ENCODE assay signal across 9 mouse cellular contexts in the genomic region with DNA sequence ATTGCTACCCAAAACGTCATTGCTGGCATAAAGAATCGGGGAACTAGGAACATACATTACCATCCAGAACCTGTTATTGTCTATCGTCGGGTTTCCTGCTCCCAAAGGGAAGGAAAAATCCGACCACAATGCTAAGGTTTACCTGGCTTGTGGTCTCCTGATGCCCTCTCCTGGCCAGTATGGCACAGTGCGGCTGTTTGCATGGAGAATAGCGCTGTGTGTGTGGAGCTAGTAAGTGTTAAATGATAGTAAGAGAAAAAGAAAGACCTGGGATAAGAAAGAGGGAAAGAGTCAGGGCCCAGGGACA. TPM values are rescaled to one million over a fixed set of nuclear protein-coding genes. Genes with fewer than 3 reads are reported as not detected.
A peak's percentile ranks its signal among the peaks of the same experiment; 100 is the strongest.
DNase-seq lines count a peak whose midpoint lies in the region; ATAC-seq and TF ChIP-seq lines count a peak whose summit lies in the region.
"Had no signal": no experiment of that assay in that cellular context is flagged by ENCODE, and none has a peak within 500 bp of the region (broad histone marks: within the 10 kb centered on the region; RNA-seq: fewer than 3 reads in every experiment).

No protein-coding gene starts in this region.

- TF ChIP-seq EP300 in stomach, postnatal 0 days (optimal IDR thresholded peaks at IDR 0.05), result no peak

- peak; percentile 4 for DNase-seq in thymus, postnatal 25 days
- no peak for DNase-seq in thymus, postnatal 36 days
- peak; percentile 44 to 56 for DNase-seq in cerebellum, postnatal 4 days (ENCODE audit: low spot score in 2 of 2)
- peak; percentile 24 for DNase-seq in gastrocnemius, postnatal 25 days
- DNase-seq in kidney, adult 11 months, result peak; percentile 25
- DNase-seq in midbrain, embryonic 14.5 days, result peak; percentile 94
- peak; percentile 72 for DNase-seq in stomach, postnatal 0 days (ENCODE audit: low spot score)

- TF ChIP-seq CTCF in stomach, postnatal 0 days (IDR thresholded peaks at IDR 0.05; ENCODE audit: low read depth), result peak; percentile 100

- H3K27ac ChIP-seq in limb, embryonic 13.5 days, result no peak overlapping the region
- H3K27ac ChIP-seq in midbrain, embryonic 14.5 days (replicated peaks; ENCODE audit: low read depth, low read length), result no peak overlapping the region
- no peak overlapping the region for H3K27ac ChIP-seq in stomach, postnatal 0 days (replicated peaks)

- H3K4me3 ChIP-seq in limb, embryonic 13.5 days, result peak overlapping the region; percentile 29
- peak overlapping the region; percentile 28 for H3K4me3 ChIP-seq in midbrain, embryonic 14.5 days (replicated peaks; ENCODE audit: low read depth, low read length)
- H3K4me3 ChIP-seq in stomach, postnatal 0 days (ENCODE audit: low read depth, low read length), result peak overlapping the region; percentile 0; the same call in 1 of the 2 replicates
- H3K4me3 ChIP-seq: erythroblast, embryonic 14.5 days had no signal

- no peaks in the 10 kb centered on the region for H3K36me3 ChIP-seq in limb, embryonic 13.5 days
- no peaks in the 10 kb centered on the region for H3K36me3 ChIP-seq in midbrain, embryonic 14.5 days (ENCODE audit: control insufficient read depth, insufficient read depth, low read length)
- H3K36me3 ChIP-seq in stomach, postnatal 0 days (ENCODE audit: control insufficient read depth, insufficient read depth, low read length), result no peaks in the 10 kb centered on the region

- H3K4me2 ChIP-seq in limb, embryonic 13.5 days (replicated peaks), result peak overlapping the region; percentile 59
- peak overlapping the region; percentile 50 for H3K4me2 ChIP-seq in midbrain, embryonic 14.5 days (ENCODE audit: low read length)
- H3K4me2 ChIP-seq in stomach, postnatal 0 days (replicated peaks; ENCODE audit: low read depth), result peak overlapping the region; percentile 35

- no peaks in the 10 kb centered on the region for H3K27me3 ChIP-seq in limb, embryonic 13.5 days
- H3K27me3 ChIP-seq in midbrain, embryonic 14.5 days (ENCODE audit: control insufficient read depth, insufficient read depth, low read length), result no peaks in the 10 kb centered on the region
- no peaks in the 10 kb centered on the region for H3K27me3 ChIP-seq in stomach, postnatal 0 days (ENCODE audit: control insufficient read depth, insufficient read depth, low read length)

- ATAC-seq in limb, embryonic 13.5 days (ENCODE audit: low FRiP score, low read depth), result peak; percentile 74
- peak; percentile 77; the same call in 1 of the 2 replicates for ATAC-seq in midbrain, embryonic 14.5 days (ENCODE audit: low FRiP score, low TSS enrichment)
- peak; percentile 80 for ATAC-seq in stomach, postnatal 0 days (ENCODE audit: low FRiP score, low TSS enrichment)

- no peak overlapping the region for H3K9ac ChIP-seq in limb, embryonic 13.5 days
- H3K9ac ChIP-seq in midbrain, embryonic 14.5 days (replicated peaks; ENCODE audit: low read length), result peak overlapping the region; percentile 42
- H3K9ac ChIP-seq in stomach, postnatal 0 days (ENCODE audit: low read length), result no peak overlapping the region

- WGBS in limb, embryonic 13.5 days, result 2% methylated on average over 7 of the region's 7 CpGs
- 3% methylated on average over 7 of the region's 7 CpGs for WGBS in midbrain, embryonic 14.5 days
- 1% methylated on average over 7 of the region's 7 CpGs for WGBS in stomach, postnatal 0 days

- H3K9me3 ChIP-seq in limb, embryonic 13.5 days, result no peaks in the 10 kb centered on the region; the same call in 1 of the 2 replicates
- H3K9me3 ChIP-seq in midbrain, embryonic 14.5 days (ENCODE audit: control insufficient read depth, low read length), result no peaks in the 10 kb centered on the region
- H3K9me3 ChIP-seq in stomach, postnatal 0 days (ENCODE audit: control insufficient read depth, low read length), result no peaks in the 10 kb centered on the region

- H3K4me1 ChIP-seq in limb, embryonic 13.5 days, result no peaks in the 10 kb centered on the region
- no peaks in the 10 kb centered on the region for H3K4me1 ChIP-seq in midbrain, embryonic 14.5 days (ENCODE audit: control insufficient read depth, insufficient read depth, low read length)
- H3K4me1 ChIP-seq in stomach, postnatal 0 days (replicated peaks; ENCODE audit: control insufficient read depth, insufficient read depth), result no peaks in the 10 kb centered on the region

RNA-seq across cellular contexts. Expression of a gene that starts 17.5 kb away (rescaled TPM):
- 1 to 10 TPM; 1.6 to 2.9 TPM for total RNA-seq in gastrocnemius, postnatal 25 days (2021)
- 8.3 and 12.1 TPM in 2 replicates for polyA plus RNA-seq in limb, embryonic 13.5 days (2015; fragmentation: Nextera tagmentation; extraction: Ambion mirVana)
- polyA plus RNA-seq in midbrain, embryonic 14.5 days (2014; fragmentation: Nextera tagmentation; extraction: Ambion mirVana), result 29.6 and 30.3 TPM in 2 replicates
- polyA plus RNA-seq in stomach, postnatal 0 days (2015; fragmentation: Nextera tagmentation; extraction: Ambion mirVana), result 7.0 and 7.4 TPM in 2 replicates

Comparison
In these comparisons a context has a peak if more than half of its experiments do, and no peak if none do; other contexts are left out.
1. DNase-seq: peak in thymus, postnatal 25 days (single experiment), cerebellum, postnatal 4 days (2 of 2), gastrocnemius, postnatal 25 days (single experiment), kidney, adult 11 months (single experiment), midbrain, embryonic 14.5 days (single experiment) and stomach, postnatal 0 days (single experiment); none in thymus, postnatal 36 days (0 of 2).
2. Peak in every context shown above with its lines, with median percentiles within 50 percentile points of each other: ATAC-seq, H3K4me2 ChIP-seq and H3K4me3 ChIP-seq.